8 mouse cellular contexts compared by ENCODE assay signal in the genomic region with DNA sequence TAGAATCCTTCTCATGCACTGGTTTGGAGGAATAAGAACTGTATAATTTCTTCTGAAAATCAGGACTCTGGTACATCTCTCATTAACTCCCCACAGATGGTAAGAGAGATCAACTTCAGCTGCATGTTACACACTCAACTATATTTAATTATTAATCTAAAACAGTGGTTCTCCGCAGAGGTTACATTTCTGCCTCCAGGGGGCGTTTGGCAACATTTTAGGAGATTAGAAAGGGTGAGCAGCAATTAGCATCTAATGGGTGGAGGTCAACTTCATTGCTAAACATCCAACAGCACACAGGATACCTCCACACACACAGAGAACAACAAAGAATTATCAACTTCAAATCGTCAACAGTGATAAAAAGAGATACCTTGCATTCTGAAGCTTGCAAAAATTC. TPM values are rescaled to one million over a fixed set of nuclear protein-coding genes. Genes with fewer than 3 reads are reported as not detected.
DNase-seq lines count a peak whose midpoint lies in the region; ATAC-seq and TF ChIP-seq lines count a peak whose summit lies in the region.

No protein-coding gene starts in this region.

- intact Hi-C loops in gastrocnemius, adult 2 months (cut with DNase I), result no loop called here

- TF ChIP-seq CTCF in gastrocnemius, adult 2 months (IDR thresholded peaks at IDR 0.05), result peak; percentile 62

- H3K27me3 ChIP-seq in embryonic facial prominence, embryonic 10.5 days (replicated peaks; ENCODE audit: low read depth, poor library complexity, severe bottlenecking), result peaks cover 22% of the 10 kb centered on the region
- H3K27me3 ChIP-seq in hindbrain, embryonic 15.5 days, result no peaks in the 10 kb centered on the region
- no peaks in the 10 kb centered on the region for H3K27me3 ChIP-seq in limb, embryonic 15.5 days
- H3K27me3 ChIP-seq in neural tube, embryonic 14.5 days (ENCODE audit: control insufficient read depth, insufficient read depth, low read length), result peaks cover 2% of the 10 kb centered on the region; the same call in 1 of the 2 replicates

- H3K4me3 ChIP-seq in gastrocnemius, adult 2 months, result peak overlapping the region; percentile 87
- no peak overlapping the region for H3K4me3 ChIP-seq in embryonic facial prominence, embryonic 10.5 days
- peak overlapping the region; percentile 98 for H3K4me3 ChIP-seq in hindbrain, embryonic 15.5 days
- H3K4me3 ChIP-seq in limb, embryonic 15.5 days, result peak overlapping the region; percentile 83
- H3K4me3 ChIP-seq in neural tube, embryonic 14.5 days (ENCODE audit: low read depth, low read length), result peak overlapping the region; percentile 82

- WGBS in embryonic facial prominence, embryonic 10.5 days, result 9% methylated on average over 3 of the region's 3 CpGs
- 16% methylated on average over 3 of the region's 3 CpGs for WGBS in hindbrain, embryonic 15.5 days
- 13% methylated on average over 3 of the region's 3 CpGs for WGBS in limb, embryonic 15.5 days
- 8% methylated on average over 3 of the region's 3 CpGs for WGBS in neural tube, embryonic 14.5 days

- H3K27ac ChIP-seq in gastrocnemius, adult 2 months, result no peak overlapping the region
- H3K27ac ChIP-seq in embryonic facial prominence, embryonic 10.5 days (replicated peaks), result no peak overlapping the region
- no peak overlapping the region for H3K27ac ChIP-seq in hindbrain, embryonic 15.5 days (replicated peaks)
- H3K27ac ChIP-seq in limb, embryonic 15.5 days, result no peak overlapping the region
- no peak overlapping the region for H3K27ac ChIP-seq in neural tube, embryonic 14.5 days (ENCODE audit: low read depth, low read length)

- ATAC-seq in hindbrain, embryonic 15.5 days (ENCODE audit: low FRiP score, low read depth), result no peak
- ATAC-seq in limb, embryonic 15.5 days (ENCODE audit: insufficient number of reproducible peaks, low FRiP score, low TSS enrichment, low read depth), result no peak
- no peak for ATAC-seq in neural tube, embryonic 14.5 days (ENCODE audit: low read depth)

- peaks cover 10% of the 10 kb centered on the region for H3K4me1 ChIP-seq in embryonic facial prominence, embryonic 10.5 days
- H3K4me1 ChIP-seq in hindbrain, embryonic 15.5 days (replicated peaks), result peaks cover 26% of the 10 kb centered on the region
- H3K4me1 ChIP-seq in limb, embryonic 15.5 days, result peaks cover 8% of the 10 kb centered on the region; the same call in 1 of the 2 replicates
- peaks cover 8% of the 10 kb centered on the region for H3K4me1 ChIP-seq in neural tube, embryonic 14.5 days (ENCODE audit: control insufficient read depth, insufficient read depth, low read length)

- H3K36me3 ChIP-seq in embryonic facial prominence, embryonic 10.5 days (replicated peaks), result no peaks in the 10 kb centered on the region
- H3K36me3 ChIP-seq in hindbrain, embryonic 15.5 days, result no peaks in the 10 kb centered on the region
- H3K36me3 ChIP-seq in limb, embryonic 15.5 days, result no peaks in the 10 kb centered on the region
- no peaks in the 10 kb centered on the region for H3K36me3 ChIP-seq in neural tube, embryonic 14.5 days (ENCODE audit: control insufficient read depth, insufficient read depth, low read length)

- peak overlapping the region; percentile 96 for H3K9ac ChIP-seq in hindbrain, embryonic 15.5 days
- no peak overlapping the region for H3K9ac ChIP-seq in limb, embryonic 15.5 days
- no peak overlapping the region; the same call in 1 of the 2 replicates for H3K9ac ChIP-seq in neural tube, embryonic 14.5 days (replicated peaks; ENCODE audit: low read depth, low read length)

- no peaks in the 10 kb centered on the region for H3K9me3 ChIP-seq in embryonic facial prominence, embryonic 10.5 days
- H3K9me3 ChIP-seq in hindbrain, embryonic 15.5 days, result no peaks in the 10 kb centered on the region
- no peaks in the 10 kb centered on the region for H3K9me3 ChIP-seq in limb, embryonic 15.5 days
- no peaks in the 10 kb centered on the region for H3K9me3 ChIP-seq in neural tube, embryonic 14.5 days (ENCODE audit: control insufficient read depth, low read length)

- no peak for DNase-seq in gastrocnemius, adult 2 months
- DNase-seq in gastrocnemius, adult 8-10 months (ENCODE audit: low spot score in 2 of 2), result no peak
- peak; percentile 23 for DNase-seq in Muller cell, postnatal 12 days (ENCODE audit: inconsistent ontology term)
- peak; percentile 46 for DNase-seq in embryonic facial prominence, embryonic 10.5 days (ENCODE audit: low spot score)
- DNase-seq in T-cell, adult 2 months (ENCODE audit: low spot score), result no peak

- H3K4me2 ChIP-seq in hindbrain, embryonic 15.5 days, result peak overlapping the region; percentile 80
- H3K4me2 ChIP-seq in limb, embryonic 15.5 days, result peak overlapping the region; percentile 92; the same call in 1 of the 2 replicates
- peak overlapping the region; percentile 83 for H3K4me2 ChIP-seq in neural tube, embryonic 14.5 days (ENCODE audit: low read depth, low read length)

RNA-seq across cellular contexts. Expression of gene Gnai1, which starts 2.0 kb away (rescaled TPM):
- 1 to 10 TPM; 1.2 to 2.1 TPM for total RNA-seq in gastrocnemius, adult 2 months (2021)
- 1 to 10 TPM; 1.0 to 4.3 (median 2.0) TPM for total RNA-seq in gastrocnemius, adult 8-10 months (2022)
- polyA plus RNA-seq in embryonic facial prominence, embryonic 10.5 days (2016; fragmentation: Nextera tagmentation; extraction: Ambion mirVana), result 11.1 and 12.7 TPM in 2 replicates
- 86.2 and 88.4 TPM in 2 replicates for polyA plus RNA-seq in hindbrain, embryonic 15.5 days (2015; fragmentation: Nextera tagmentation; extraction: Ambion mirVana)
- 32.9 and 35.1 TPM in 2 replicates for polyA plus RNA-seq in limb, embryonic 15.5 days (2015; fragmentation: Nextera tagmentation; extraction: Ambion mirVana)
- 85.6 and 86.4 TPM in 2 replicates for polyA plus RNA-seq in neural tube, embryonic 14.5 days (2014; fragmentation: Nextera tagmentation; extraction: Ambion mirVana)

Comparison
In these comparisons a context has a peak if more than half of its experiments do, and no peak if none do; other contexts are left out.
1. DNase-seq: peak in Muller cell, postnatal 12 days (single experiment) and embryonic facial prominence, embryonic 10.5 days (single experiment); none in gastrocnemius, adult 2 months (single experiment), gastrocnemius, adult 8-10 months (0 of 2) and T-cell, adult 2 months (single experiment).
2. Peak in every context shown above with its lines, with median percentiles within 50 percentile points of each other: H3K4me2 ChIP-seq.